Mouse (Mus musculus) brain, embryonic 14.5 days (tissue): ENCODE results near the gene Pax5. TPM values are rescaled to one million over a fixed set of nuclear protein-coding genes. Genes with fewer than 3 reads are reported as not detected.

ENCODE experiments used
- DNase-seq: peaks from one replicate; pipeline ENCODE4 v3.0.0-alpha.2; 2011; ENCODE audit warnings: low read depth
- CTCF ChIP-seq: fragments of 200-500 bp; IDR thresholded peaks from 2 replicates; pipeline ENCODE4 v1.5.1; 2012; ENCODE audit warnings: inconsistent platforms, mild to moderate bottlenecking, moderate library complexity, borderline replicate concordance; ENCODE audit not compliant: insufficient read depth, insufficient read length; ENCODE audit errors: extremely low read depth
- POLR2A ChIP-seq: fragments of 200-500 bp; IDR thresholded peaks from 2 replicates; pipeline ENCODE4 v1.6.1; 2012; ENCODE audit warnings: mild to moderate bottlenecking, inconsistent platforms, borderline replicate concordance; ENCODE audit not compliant: poor library complexity, insufficient read depth, insufficient read length, severe bottlenecking; ENCODE audit errors: extremely low read depth
- polyA plus RNA-seq: library from polyadenylated mRNA; depleted of rRNA; stranded (reverse); fragments of >200 nt; gene quantifications from 2 replicates; pipeline ENCODE4 v1.2.3, GENCODE M21; 2012

Gene Pax5
- polyA plus RNA-seq, 1 experiment: 15.0 TPM

GRCm38 (mm10) chr4:44645181-44645580 lies 65.1 kb downstream of the Pax5 start:
- no peak for DNase-seq
- TF ChIP-seq POLR2A: no peak
- TF ChIP-seq CTCF: no peak

GRCm38 (mm10) chr4:44641831-44642587 lies 68.3 kb downstream of the Pax5 start:
- DNase-seq: peak; percentile 42
- TF ChIP-seq POLR2A: no peak
- TF ChIP-seq CTCF: no peak

GRCm38 (mm10) chr4:44635618-44636017 lies 74.7 kb downstream of the Pax5 start:
- TF ChIP-seq CTCF: peak; percentile 18; the same call in 1 of the 2 replicates
- TF ChIP-seq POLR2A: no peak

DNA sequence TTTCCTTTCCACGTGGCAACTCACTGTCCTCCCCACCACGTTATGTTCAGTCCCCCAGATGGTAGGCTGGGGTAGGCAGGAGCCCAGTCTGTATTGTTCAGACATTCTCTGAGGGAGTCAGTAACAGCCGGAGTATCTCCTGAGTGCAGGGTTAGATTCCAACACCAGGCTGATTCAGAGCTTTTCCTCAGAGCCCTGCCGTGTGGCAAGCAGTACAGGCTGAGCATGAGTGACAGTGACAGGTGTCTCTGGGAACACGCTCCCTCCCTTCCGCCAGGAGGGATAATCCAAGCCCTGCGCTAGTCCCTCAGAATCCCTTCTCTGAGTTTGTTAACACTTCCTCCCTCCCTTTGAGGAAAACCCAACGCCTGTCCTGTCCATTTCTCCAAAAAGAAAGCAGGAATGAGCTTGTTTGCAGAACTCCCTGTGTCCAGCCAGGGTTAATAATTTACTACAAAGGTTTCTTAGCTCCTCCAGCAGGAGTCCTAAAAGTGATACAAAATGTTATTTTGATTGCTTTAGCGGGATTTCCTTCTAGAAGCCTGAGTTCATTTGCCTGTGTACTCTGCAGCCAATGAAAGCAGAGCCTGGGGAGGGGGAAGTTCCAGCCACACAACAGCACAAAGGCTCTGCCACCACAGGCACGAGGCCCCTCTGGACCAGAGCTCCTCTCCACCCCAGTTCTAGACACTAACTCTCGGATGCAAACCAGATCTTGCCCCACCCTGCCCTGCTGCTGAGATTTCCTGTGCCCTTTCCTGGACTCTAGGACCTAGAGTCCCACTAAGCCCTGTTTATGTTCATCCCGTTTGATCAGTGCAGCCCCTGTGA lies 76.4 kb downstream of the Pax5 start:
- TF ChIP-seq CTCF: no peak
- no peak for TF ChIP-seq POLR2A
- peak; percentile 34 for DNase-seq

More at GRCm38 (mm10) chr4:44635618-44636017, 74.7 kb downstream of the Pax5 start:
- no peak for DNase-seq

DNA sequence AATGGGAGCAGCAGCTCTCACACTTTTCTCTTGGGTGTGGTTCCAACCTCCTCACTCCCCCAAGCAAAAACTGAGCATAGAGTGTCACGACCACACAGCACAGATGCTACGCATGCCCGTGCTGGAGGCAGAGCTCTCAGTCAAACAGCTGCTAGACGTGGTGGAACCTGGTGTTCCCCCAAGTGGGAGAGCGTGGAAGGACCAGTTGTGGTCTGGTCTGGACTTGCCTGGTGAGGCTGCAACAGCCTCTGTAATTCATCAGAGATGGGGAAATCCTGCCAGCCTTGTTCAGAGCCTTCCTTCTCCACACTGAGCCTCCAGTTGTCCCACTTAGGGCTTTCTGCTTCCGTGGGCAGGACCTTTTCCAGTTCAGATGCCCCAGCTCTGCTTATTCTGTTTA lies 80.2 kb downstream of the Pax5 start:
- TF ChIP-seq CTCF: no peak
- no peak for TF ChIP-seq POLR2A
- DNase-seq: no peak

DNA sequence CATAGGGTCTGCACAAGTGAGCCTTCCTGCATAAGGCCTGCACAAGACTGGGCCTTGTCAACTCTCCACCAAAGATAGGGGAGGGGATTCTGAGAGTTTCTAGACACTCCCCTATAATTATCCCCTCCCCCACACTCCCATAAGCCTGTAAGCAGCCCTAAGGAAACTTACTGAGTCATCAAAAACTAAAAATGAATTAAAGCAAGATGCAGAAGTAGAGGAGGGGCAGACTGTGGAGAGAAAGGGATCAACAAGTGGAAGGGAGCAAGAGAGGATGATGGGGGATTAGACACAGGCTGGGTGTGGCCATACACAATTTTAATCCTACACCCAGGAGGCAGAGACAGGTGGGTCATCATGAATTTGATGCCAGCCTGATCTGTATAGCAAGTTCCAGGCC lies 82.4 kb downstream of the Pax5 start:
- no peak for DNase-seq
- TF ChIP-seq CTCF (no peak), POLR2A (no peak)

DNA sequence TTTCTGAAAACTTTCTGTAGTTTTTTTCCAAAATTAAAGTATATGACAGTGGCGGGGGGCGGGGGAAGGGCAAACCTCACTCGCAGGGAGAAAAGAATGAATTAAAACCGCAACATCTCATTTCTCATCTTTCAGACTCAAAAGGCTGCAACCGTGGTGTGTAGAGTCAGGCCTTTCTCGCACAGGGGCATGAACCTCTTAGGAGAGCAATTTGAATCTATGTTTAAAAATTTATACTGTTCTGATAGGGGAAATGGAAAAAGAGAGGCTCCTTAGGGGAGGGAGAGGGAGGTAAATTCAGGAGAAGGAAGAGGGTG lies 85.2 kb downstream of the Pax5 start:
- DNase-seq: no peak
- no peak for TF ChIP-seq POLR2A
- TF ChIP-seq CTCF: no peak

DNA sequence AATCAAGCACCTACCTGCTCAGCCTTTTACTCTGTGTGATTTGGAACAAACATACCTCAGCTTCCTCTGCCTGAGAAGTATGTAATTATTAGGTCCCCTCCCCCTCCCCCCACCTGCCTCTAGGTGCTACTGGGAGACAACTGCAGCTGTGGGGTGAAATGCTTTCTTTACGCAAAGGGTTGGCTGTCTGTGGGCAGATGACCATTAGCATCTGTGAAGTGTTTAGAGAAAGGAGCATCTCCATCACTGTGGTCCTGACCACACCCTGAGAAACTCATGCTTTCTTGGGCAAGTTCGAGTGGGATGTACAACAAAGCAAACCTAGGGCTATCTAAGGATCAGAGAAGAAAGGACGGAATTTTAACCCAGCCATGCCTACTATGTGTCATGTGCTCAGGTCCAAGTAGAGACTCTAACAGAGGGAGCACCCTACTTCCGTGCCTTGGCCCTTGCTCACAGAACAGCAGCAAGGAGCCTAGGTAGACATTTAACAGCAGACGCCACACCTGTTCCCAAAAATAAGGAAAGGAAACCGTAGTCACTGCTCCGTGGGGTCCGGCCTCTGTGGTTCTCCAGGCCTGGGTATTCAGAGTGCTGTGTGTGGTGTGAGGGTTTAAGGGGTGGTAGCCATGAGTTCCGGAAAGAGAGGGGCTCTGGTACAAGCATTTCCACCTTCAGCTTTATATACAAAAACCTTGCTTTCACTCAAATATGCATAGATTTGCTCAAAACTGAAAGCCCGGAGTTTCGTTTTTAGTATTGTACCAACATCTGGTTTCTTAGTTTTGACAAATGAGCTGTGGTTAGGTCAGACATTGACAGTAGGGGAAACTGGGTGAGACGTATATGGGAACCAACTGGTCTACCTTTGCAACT lies 85.8 kb downstream of the Pax5 start:
- TF ChIP-seq POLR2A: no peak
- no peak for TF ChIP-seq CTCF

GRCm38 (mm10) chr4:44623435-44623727 lies 86.9 kb downstream of the Pax5 start:
- DNase-seq: no peak
- TF ChIP-seq CTCF (no peak), POLR2A (no peak)

More for the DNA sequence above, 85.8 kb downstream of the Pax5 start:
- DNase-seq: no peak

DNA sequence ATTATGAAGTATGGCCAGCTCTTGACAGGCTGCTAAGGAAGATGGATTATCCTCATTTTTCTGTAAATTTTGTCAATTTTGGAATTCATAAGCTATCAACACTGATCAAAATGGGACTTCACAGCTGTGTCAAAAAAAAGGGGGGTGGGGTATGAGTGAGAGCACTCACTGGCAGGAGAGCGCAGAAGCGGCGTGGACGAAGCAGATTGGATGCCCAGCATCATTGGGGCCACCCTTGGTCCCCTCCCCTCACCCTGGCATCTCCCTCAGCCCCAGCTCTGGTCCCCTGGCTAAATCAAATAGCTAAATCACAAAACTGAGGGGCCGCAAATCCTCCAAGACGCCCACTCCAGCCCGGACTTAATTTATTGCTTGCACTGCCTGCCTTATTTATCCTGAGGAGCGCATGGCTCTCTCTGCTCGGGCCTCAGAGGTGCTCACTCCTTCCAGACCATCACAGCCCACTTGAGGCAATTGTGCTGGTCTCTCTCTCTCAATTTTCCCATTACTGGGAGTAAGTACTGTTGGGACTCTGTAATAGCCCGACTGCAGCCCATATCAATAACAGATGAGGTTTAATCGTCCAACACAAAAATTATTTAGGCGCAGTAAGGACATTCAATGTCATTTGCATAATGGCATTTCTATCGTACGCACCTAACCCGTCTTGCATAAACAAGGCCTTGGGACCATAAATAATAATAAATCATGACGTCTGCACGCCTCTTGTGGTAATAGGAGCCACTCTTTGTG lies 87.4 kb downstream of the Pax5 start:
- peak; percentile 2 for DNase-seq
- no peak for TF ChIP-seq CTCF
- no peak for TF ChIP-seq POLR2A

- TF ChIP-seq POLR2A (no peak), CTCF (peak; percentile 14; the same call in 1 of the 2 replicates)
- no peak for DNase-seq
Measured at GRCm38 (mm10) chr4:44620241-44620640, 90.0 kb downstream of the Pax5 start.

DNA sequence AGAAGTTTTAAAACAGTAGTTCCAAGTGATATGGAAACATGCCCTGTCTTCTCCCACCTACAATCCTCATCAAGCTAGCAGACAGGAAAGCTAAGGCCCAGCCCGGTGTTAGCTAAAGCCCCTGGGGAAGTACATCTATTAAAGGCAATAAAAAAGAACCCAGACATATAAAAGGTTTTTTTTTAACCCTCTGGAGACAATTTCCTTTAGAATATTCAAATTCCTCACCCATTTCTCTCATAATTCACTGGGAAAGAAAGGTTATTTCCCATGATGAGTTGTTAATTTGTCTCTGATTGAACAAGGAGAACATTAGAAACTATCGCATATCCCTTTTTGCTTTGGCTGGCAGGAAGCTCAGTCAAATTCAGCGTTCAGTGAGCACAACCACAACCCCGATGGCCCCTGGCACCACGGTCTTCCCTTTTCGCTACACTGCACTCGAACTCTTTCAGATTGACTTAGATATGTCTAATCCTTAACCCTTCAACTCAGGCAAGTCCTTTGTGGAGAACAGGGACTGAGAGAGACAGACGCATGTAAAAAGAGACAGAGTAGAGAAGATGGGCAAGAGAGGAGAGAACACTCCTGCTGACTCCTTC lies 96.1 kb downstream of the Pax5 start:
- TF ChIP-seq CTCF (no peak), POLR2A (no peak)
- DNase-seq: no peak
